Mouse (Mus musculus) hindbrain, postnatal 0 days (tissue): ENCODE measurements around the gene Heg1. TPM values are rescaled to one million over a fixed set of nuclear protein-coding genes. Genes with fewer than 3 reads are reported as not detected.

Experiments
- ATAC-seq: fragments of 200-750 bp; cut with Nextera tagmentation; 2 replicates; pipeline ENCODE4 v1.8.0; 2017; ENCODE audit warnings: mild to moderate bottlenecking, moderate TSS enrichment, moderate library complexity
- DNase-seq: peaks from one replicate; pipeline ENCODE4 v3.0.0-alpha.2; 2015; ENCODE audit warnings: low spot score
- H3K27ac ChIP-seq: fragments of 300-500 bp; sonication (generic); 2 replicates; pipeline ENCODE4 v1.5.1; 2014; ENCODE audit warnings: mild to moderate bottlenecking
- H3K27me3 ChIP-seq: fragments of 300-500 bp; sonication (generic); 2 replicates; pipeline ENCODE4 v1.6.1; 2014; ENCODE audit warnings: low read length, mixed read lengths; ENCODE audit not compliant: insufficient read depth
- H3K36me3 ChIP-seq: fragments of 300-500 bp; sonication (generic); 2 replicates; pipeline ENCODE4 v1.6.1; 2014; ENCODE audit warnings: low read length, mixed read lengths; ENCODE audit not compliant: insufficient read depth
- H3K4me1 ChIP-seq: fragments of 300-500 bp; sonication (generic); 2 replicates; pipeline ENCODE4 v1.6.1; 2014; ENCODE audit warnings: antibody characterized with exemption, low read length, mixed read lengths; ENCODE audit not compliant: insufficient read depth
- H3K4me2 ChIP-seq: fragments of 300-500 bp; sonication (generic); 2 replicates; pipeline ENCODE4 v1.6.1; 2014; ENCODE audit warnings: low read depth, mild to moderate bottlenecking, low read length, moderate library complexity, mixed read lengths
- H3K4me3 ChIP-seq: fragments of 300-500 bp; sonication (generic); 2 replicates; pipeline ENCODE4 v1.5.1; 2014; ENCODE audit warnings: low read length
- H3K9ac ChIP-seq: fragments of 300-500 bp; sonication (generic); replicated peaks from 2 replicates; pipeline ENCODE4 v1.6.1; 2014; ENCODE audit warnings: mild to moderate bottlenecking, low read length, moderate library complexity, mixed read lengths
- H3K9me3 ChIP-seq: fragments of 300-500 bp; sonication (generic); 2 replicates; pipeline ENCODE4 v1.6.1; 2016; ENCODE audit warnings: low read length, mixed read lengths
- CTCF ChIP-seq: IDR thresholded peaks from 2 replicates; pipeline ENCODE4 v1.5.1; 2016; ENCODE audit warnings: antibody characterized with exemption, control low read depth, low read depth
- WGBS: fragments of 180-500 bp; shearing (Covaris S2); extraction: QIAGEN DNeasy Blood & Tissue Kit; methylation state at CpG from one replicate; pipeline ENCODE4 v1.1.7; 2014; 5-methylcytosine and 5-hydroxymethylcytosine counted together
- polyA plus RNA-seq: library from polyadenylated mRNA; unstranded; fragments of >200 nt; fragmentation: Nextera tagmentation; extraction: Ambion mirVana; gene quantifications from 2 replicates; pipeline ENCODE4 v1.2.1, GENCODE M21; 2015
- total RNA-seq: library from RNA; depleted of rRNA; stranded (reverse); fragments of >200 nt; gene quantifications from 2 replicates; pipeline ENCODE4 v1.2.3, GENCODE M21; 2014

Gene Heg1
- total and polyA plus RNA-seq, 2 experiments from 2014 or later = 8.1 to 30.4 TPM

DNA sequence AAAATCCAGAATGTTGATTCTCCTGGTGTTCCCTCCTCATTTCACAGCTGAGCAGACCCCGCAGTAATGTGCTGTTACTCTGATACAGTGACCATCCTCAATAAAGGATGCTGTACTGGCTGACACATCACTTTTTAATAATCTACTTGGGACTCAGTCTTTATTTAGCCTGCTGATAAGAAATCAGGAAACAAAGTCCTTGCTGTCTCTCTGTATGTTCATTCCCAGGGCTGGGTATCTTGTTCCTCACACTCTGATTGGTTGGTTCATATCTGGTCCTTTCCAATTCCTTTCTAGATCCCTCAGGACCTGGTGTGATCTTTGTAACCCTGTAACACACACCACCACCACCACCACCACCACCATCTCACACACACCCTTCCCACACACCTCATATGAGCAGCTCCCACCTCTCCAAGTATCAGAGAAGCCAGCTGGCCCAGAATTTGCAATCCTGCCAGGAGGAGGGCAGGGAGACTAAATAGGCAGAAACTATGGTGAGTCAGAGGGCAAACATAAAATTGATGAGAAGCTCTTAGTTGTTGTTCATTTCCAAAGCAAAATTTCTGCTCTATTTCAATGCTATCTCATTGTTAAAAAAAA, 91.7 kb downstream of the Heg1 start:
- H3K4me3 ChIP-seq = no peak overlapping the region
- H3K36me3 ChIP-seq = no peaks in the 10 kb centered on the region

DNA sequence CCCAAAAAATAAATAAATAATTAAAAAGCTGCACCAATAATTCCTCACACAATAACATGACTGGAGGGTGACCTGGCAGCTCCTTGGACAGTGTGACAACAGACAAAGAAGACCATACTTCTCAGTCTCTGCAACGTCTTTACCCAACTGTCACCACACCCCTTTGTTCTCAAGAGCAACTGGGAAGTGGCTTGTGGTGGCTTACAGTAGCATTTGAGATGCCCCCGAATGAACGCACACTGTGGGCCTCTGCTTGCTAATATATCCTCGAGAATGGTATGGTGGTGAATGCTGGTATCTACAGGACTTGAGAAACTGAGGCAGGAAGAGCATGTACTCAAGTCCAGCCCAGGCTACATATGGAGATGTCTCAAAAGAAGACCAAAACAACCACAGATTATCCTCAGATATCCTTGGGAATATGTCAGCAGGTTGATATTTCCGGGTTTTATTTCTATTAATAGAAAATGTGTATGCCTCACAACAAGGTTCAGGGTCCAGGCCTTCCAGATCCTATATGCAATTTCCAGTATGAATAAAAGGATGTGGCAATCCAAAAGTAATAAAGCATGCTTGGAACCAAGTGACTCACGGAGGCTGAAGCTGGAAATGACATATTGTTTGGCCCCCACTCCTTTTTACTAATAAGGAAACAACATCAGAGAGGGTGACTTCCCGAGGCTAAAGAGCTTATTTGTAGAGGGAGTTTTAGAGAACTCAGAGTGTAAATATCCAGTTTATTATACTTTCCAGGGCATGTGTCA, 92.8 kb downstream of the Heg1 start:
- no peaks in the 10 kb centered on the region for H3K36me3 ChIP-seq
- H3K27me3 ChIP-seq = no peaks in the 10 kb centered on the region
- DNase-seq = no peak
- H3K9me3 ChIP-seq = no peaks in the 10 kb centered on the region
- H3K27ac ChIP-seq = no peak overlapping the region
- no peak for TF ChIP-seq CTCF
- 79% methylated on average over 7 of the region's 7 CpGs for WGBS
- no peak overlapping the region for H3K4me2 ChIP-seq
- no peak overlapping the region for H3K9ac ChIP-seq
- H3K4me1 ChIP-seq = no peaks in the 10 kb centered on the region
- ATAC-seq = no peak
- no peak overlapping the region for H3K4me3 ChIP-seq

More for the DNA sequence above, 91.7 kb downstream of the Heg1 start:
- ATAC-seq = no peak
- TF ChIP-seq CTCF = no peak
- Histone ChIP-seq H3K27me3 (no peaks in the 10 kb centered on the region), H3K27ac (no peak overlapping the region), H3K4me1 (no peaks in the 10 kb centered on the region), H3K4me2 (no peak overlapping the region), H3K9me3 (no peaks in the 10 kb centered on the region), H3K9ac (no peak overlapping the region)
- 80% methylated on average over 1 of the region's 1 CpGs for WGBS
- no peak for DNase-seq

DNA sequence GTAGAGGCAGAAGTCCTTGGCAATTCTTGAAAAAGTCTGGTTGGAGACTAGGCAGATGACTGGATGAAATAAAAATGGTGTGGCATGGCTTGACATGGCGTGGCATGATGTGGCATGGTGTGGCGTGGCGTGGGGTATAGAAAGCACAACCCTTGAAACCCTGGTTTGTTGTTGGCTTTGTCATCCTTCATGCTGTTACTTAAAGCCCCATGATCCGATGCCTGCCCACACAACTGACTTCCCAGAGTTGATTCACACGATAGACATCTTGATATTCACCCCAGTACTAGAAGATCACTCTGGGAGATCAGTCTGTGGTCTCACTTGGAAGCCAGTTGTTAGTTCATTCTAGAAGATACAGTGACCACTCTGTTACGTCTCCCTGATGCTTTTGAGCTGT, 93.4 kb downstream of the Heg1 start:
- TF ChIP-seq CTCF = no peak
- Histone ChIP-seq H3K27ac (no peak overlapping the region), H3K4me2 (no peak overlapping the region), H3K9ac (no peak overlapping the region), H3K4me3 (no peak overlapping the region), H3K9me3 (no peaks in the 10 kb centered on the region), H3K4me1 (no peaks in the 10 kb centered on the region), H3K36me3 (no peaks in the 10 kb centered on the region), H3K27me3 (no peaks in the 10 kb centered on the region)
- WGBS = 90% methylated on average over 6 of the region's 6 CpGs
- DNase-seq = no peak
- no peak for ATAC-seq

DNA sequence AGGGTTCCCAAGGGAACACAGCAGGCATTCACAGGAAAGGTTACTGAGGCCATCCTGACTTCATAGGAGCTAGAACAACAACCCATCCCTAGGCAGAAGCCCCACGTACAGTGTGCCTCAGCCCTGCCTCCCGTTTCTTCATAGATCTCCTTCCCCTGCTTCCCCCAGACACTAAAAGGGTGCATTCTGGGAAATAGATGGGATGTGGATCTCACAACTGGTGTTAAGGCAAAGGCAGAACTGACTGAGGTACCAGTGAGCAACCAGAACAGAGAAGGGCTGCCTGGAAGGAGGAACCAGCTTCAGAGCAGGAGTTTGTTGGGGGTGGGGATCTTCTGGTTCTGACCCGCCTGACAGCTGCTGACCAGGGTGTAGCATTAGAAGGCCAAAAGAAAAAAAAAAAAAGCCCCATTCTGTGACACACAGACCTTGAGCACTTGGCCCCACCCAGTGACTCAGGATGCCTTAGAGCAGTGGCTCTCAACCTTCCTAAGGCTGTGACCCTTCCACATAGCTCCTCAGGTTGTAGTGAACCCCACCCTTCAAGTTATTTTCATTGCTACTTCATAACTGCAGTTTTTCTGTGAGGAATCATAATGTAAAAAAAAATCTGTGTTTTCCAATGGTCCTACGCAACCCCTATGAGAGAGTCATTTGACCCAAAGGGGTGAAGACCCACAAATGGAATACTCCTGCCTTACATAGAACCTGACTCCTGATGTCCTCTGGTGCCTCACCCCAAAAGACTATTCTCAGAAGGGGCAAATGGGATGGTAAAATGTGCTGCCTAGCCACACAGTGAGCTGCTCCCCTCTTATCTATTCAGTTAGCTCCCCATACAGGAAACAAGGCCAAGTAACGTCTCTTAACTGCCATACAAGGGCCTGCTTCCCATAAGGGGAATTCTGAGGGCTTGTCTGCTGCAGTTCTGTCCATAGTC, 97.9 kb downstream of the Heg1 start:
- no peaks in the 10 kb centered on the region for H3K4me1 ChIP-seq
- ATAC-seq (no peak), DNase-seq (no peak)
- H3K9me3 ChIP-seq = no peaks in the 10 kb centered on the region
- no peak overlapping the region for H3K27ac ChIP-seq
- no peaks in the 10 kb centered on the region for H3K27me3 ChIP-seq
- no peaks in the 10 kb centered on the region for H3K36me3 ChIP-seq
- H3K9ac ChIP-seq = no peak overlapping the region
- 64% methylated on average over 5 of the region's 5 CpGs for WGBS
- no peak overlapping the region for H3K4me3 ChIP-seq
- H3K4me2 ChIP-seq = no peak overlapping the region
- TF ChIP-seq CTCF = no peak

DNA sequence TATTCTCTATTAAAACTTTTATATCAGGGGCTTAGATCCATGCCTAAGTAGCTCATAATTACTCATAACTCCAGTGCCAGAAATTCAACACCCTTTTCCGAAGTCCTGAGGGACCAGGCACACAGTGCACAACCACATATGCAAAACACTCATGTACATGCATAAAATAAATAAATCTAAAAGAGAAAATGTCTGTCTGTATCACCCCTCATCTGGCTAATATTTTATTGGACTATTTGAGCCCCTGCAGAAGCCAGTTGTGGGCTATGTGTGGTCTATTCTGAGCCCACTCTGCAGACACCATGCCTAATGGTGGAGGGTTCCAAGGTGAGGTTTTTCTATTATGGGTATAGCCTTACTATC, 98.5 kb downstream of the Heg1 start:
- DNase-seq (no peak), ATAC-seq (no peak)
- 92% methylated on average over 1 of the region's 1 CpGs for WGBS
- no peaks in the 10 kb centered on the region for H3K27me3 ChIP-seq
- H3K4me2 ChIP-seq = no peak overlapping the region
- no peaks in the 10 kb centered on the region for H3K36me3 ChIP-seq
- no peaks in the 10 kb centered on the region for H3K9me3 ChIP-seq
- H3K27ac ChIP-seq = no peak overlapping the region
- H3K9ac ChIP-seq = no peak overlapping the region
- TF ChIP-seq CTCF = no peak
- no peak overlapping the region for H3K4me3 ChIP-seq
- no peaks in the 10 kb centered on the region for H3K4me1 ChIP-seq

DNA sequence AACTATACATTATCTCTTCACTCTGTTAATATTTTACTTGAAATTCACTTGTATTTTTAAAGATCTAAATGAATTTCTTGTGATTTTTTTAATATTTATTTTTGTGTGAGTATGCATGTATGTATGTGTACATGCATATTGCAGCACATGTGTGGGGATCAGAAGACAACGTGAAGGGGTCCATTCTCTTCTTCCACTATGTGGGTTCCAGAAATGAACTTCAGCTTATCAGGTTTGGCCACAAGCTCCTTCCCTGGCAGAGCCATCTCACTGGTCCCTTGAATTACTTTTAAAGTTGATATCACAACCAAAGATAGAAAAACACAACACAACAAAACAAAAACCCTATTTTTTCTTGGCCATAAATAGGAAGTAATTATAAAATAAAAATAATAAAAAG, 100.4 kb downstream of the Heg1 start:
- H3K4me3 ChIP-seq = no peak overlapping the region
- no peak for ATAC-seq
- no peak for DNase-seq

More for the DNA sequence above, 100.4 kb downstream of the Heg1 start:
- Histone ChIP-seq H3K27ac (no peak overlapping the region), H3K36me3 (no peaks in the 10 kb centered on the region), H3K4me2 (no peak overlapping the region), H3K9ac (no peak overlapping the region), H3K4me1 (no peaks in the 10 kb centered on the region), H3K27me3 (no peaks in the 10 kb centered on the region), H3K9me3 (no peaks in the 10 kb centered on the region)
- 83% methylated on average over 1 of the region's 1 CpGs for whole genome bisulfite sequencing
- no peak for TF ChIP-seq CTCF
